Mouse (Mus musculus): ENCODE data around the gene Nup153.

- TF ChIP-seq POLR2A (IDR thresholded peaks at IDR 0.05; ENCODE audit: control insufficient read depth, extremely low read depth, insufficient read depth, low read length, poor library complexity) (no peak), CTCF (IDR thresholded peaks at IDR 0.05; ENCODE audit: borderline replicate concordance, control insufficient read depth, extremely low read depth, insufficient read depth, low read length, poor library complexity) (no peak)
Measured at GRCm38 (mm10) chr13:46752566-46753229, 25.0 kb upstream of the Nup153 start.

Data from thymus, adult 2 months (tissue).